Comparison of ENCODE assay signal across 8 mouse cellular contexts in the genomic region with DNA sequence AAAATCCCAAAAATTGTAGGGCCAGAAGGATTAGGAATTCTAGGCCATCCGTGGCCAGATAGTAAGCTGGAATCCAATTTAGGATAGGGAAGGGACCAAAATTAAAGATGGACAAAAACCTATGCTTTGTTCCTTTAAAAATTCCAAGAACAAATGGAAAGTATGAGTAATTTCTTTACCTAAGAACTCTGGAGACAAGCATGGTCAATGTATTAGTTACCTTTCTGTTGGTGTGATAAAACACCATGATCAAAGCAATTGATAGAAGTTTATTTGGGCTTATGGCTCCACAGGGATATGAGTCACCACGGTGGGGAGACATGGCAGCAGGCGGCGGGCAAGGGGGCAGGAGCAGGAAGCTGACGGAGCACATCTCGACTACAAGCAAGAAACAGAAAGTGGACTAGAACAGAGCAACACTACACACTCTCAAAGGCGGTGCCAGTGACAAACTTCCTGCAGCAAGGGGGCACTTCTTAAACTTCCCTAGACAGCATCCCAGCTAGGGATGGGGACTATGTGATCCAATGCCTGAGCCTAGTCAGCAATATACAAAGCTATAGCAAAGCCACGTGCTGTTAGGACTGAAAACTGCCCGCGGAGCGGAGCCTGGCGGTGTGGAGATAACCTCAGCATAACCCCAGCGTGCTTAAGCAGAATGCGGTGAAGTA. TPM values are rescaled to one million over a fixed set of nuclear protein-coding genes. Genes with fewer than 3 reads are reported as not detected.
DNase-seq lines count a peak whose midpoint lies in the region; ATAC-seq and TF ChIP-seq lines count a peak whose summit lies in the region.

No protein-coding gene starts in this region.

- H3K27ac ChIP-seq in ES-E14 (ENCODE audit: insufficient read depth, low read depth, low read length, poor library complexity, severe bottlenecking), result no peak overlapping the region
- no peak overlapping the region for H3K27ac ChIP-seq in heart, embryonic 14.5 days (replicated peaks in 1 of 2; ENCODE audit: control insufficient read depth in 1 of 2, insufficient read depth in 1 of 2, low read depth in 2 of 2, low read length in 2 of 2)
- no peak overlapping the region for H3K27ac ChIP-seq in forebrain, embryonic 11.5 days (ENCODE audit: low read depth, low read length)

- DNase-seq in B cell, adult 2 months, result peak; percentile 70 to 71
- DNase-seq in ES-E14 (ENCODE audit: low read depth, low spot score), result no peak
- peak; percentile 49 to 51 for DNase-seq in lung, postnatal 4 days
- no peak for DNase-seq in retina, embryonic 14.5 days (ENCODE audit: low spot score)
- no peak for DNase-seq in forebrain, embryonic 11.5 days (ENCODE audit: low spot score)
- no peak for DNase-seq in urinary bladder, postnatal 14 days (ENCODE audit: low spot score)
- DNase-seq in left cerebral cortex, adult 11 months (ENCODE audit: low spot score), result no peak

- 35% methylated on average over 14 of the region's 14 CpGs for WGBS in heart, embryonic 14.5 days
- 83% methylated on average over 14 of the region's 14 CpGs for WGBS in forebrain, embryonic 11.5 days

- H3K4me1 ChIP-seq in ES-E14 (ENCODE audit: control insufficient read depth in 2 of 2, insufficient read depth in 2 of 2, low read length in 2 of 2, poor library complexity in 1 of 2), result no peaks in the 10 kb centered on the region
- H3K4me1 ChIP-seq in heart, embryonic 14.5 days (ENCODE audit: control insufficient read depth in 2 of 2, insufficient read depth in 2 of 2, low read length in 2 of 2), result peaks cover 12 to 20% of the 10 kb centered on the region in 2 experiments
- H3K4me1 ChIP-seq in forebrain, embryonic 11.5 days (replicated peaks; ENCODE audit: control insufficient read depth, insufficient read depth, low read length), result no peaks in the 10 kb centered on the region

- no peaks in the 10 kb centered on the region for H3K36me3 ChIP-seq in ES-E14 (ENCODE audit: control insufficient read depth, insufficient read depth, low read length, poor library complexity, severe bottlenecking)
- no peaks in the 10 kb centered on the region for H3K36me3 ChIP-seq in heart, embryonic 14.5 days (ENCODE audit: control insufficient read depth, insufficient read depth, low read length)
- no peaks in the 10 kb centered on the region for H3K36me3 ChIP-seq in forebrain, embryonic 11.5 days (ENCODE audit: control insufficient read depth, insufficient read depth, low read length)

- H3K27me3 ChIP-seq in heart, embryonic 14.5 days (ENCODE audit: control insufficient read depth, insufficient read depth, low read length), result no peaks in the 10 kb centered on the region
- no peaks in the 10 kb centered on the region; the same call in 1 of the 2 replicates for H3K27me3 ChIP-seq in forebrain, embryonic 11.5 days (ENCODE audit: control insufficient read depth, insufficient read depth, low read length)

- H3K9ac ChIP-seq in ES-E14 (ENCODE audit: insufficient read depth, low read depth, low read length, poor library complexity, severe bottlenecking), result 0 out of 2 replicates have a peak overlapping the region, but pooled peaks have one; percentile 33
- H3K9ac ChIP-seq in heart, embryonic 14.5 days (ENCODE audit: low read length), result peak overlapping the region; percentile 48; the same call in 1 of the 2 replicates
- no peak overlapping the region for H3K9ac ChIP-seq in forebrain, embryonic 11.5 days (ENCODE audit: low read length)

- in situ Hi-C loops in ES-E14 (cut with MboI; ENCODE audit: low sequenced_read_pairs in 2 of 2, unreplicated experiment in 2 of 2), result no loop called here

- peak overlapping the region; percentile 61 for H3K4me2 ChIP-seq in heart, embryonic 14.5 days (ENCODE audit: low read length)
- H3K4me2 ChIP-seq in forebrain, embryonic 11.5 days (ENCODE audit: low read depth, low read length, severe bottlenecking), result no peak overlapping the region

- ATAC-seq in heart, embryonic 14.5 days (ENCODE audit: insufficient number of reproducible peaks, insufficient read depth, low FRiP score, low read depth), result 0 out of 2 replicates have a peak, but pooled peaks have one; percentile 43
- ATAC-seq in forebrain, embryonic 11.5 days (replicated peaks; ENCODE audit: low FRiP score), result no peak

- peak overlapping the region; percentile 18 to 33; a peak in 2 of 4 replicates for H3K4me3 ChIP-seq in ES-E14 (ENCODE audit: insufficient read depth in 1 of 2, low read depth in 1 of 2, low read length in 2 of 2, poor library complexity in 1 of 2, severe bottlenecking in 1 of 2)
- H3K4me3 ChIP-seq in heart, embryonic 14.5 days (ENCODE audit: control insufficient read depth in 1 of 2, insufficient read depth in 1 of 2, low read depth in 1 of 2, low read length in 2 of 2), result peak overlapping the region; percentile 3 to 26; a peak in 3 of 4 replicates
- no peak overlapping the region for H3K4me3 ChIP-seq in forebrain, embryonic 11.5 days (ENCODE audit: low read depth, low read length)

- H3K9me3 ChIP-seq in ES-E14 (ENCODE audit: control insufficient read depth, insufficient read depth, low read depth, low read length), result no peaks in the 10 kb centered on the region
- H3K9me3 ChIP-seq in heart, embryonic 14.5 days (ENCODE audit: control insufficient read depth, low read length), result no peaks in the 10 kb centered on the region
- H3K9me3 ChIP-seq in forebrain, embryonic 11.5 days (ENCODE audit: control insufficient read depth, low read length), result no peaks in the 10 kb centered on the region

TF ChIP-seq in ES-E14, 5 proteins besides CTCF, POLR2A, EP300 and RAD21:
- TF ChIP-seq MAFK (IDR thresholded peaks at IDR 0.05; ENCODE audit: insufficient read depth, low read depth, low read length) (peak; percentile 56; the same call in 1 of the 2 replicates), CHD2 (IDR thresholded peaks at IDR 0.05; ENCODE audit: low read depth, low read length) (no peak)

RNA-seq across cellular contexts. Expression of gene Fam69a, which starts 26.2 kb away (rescaled TPM):
- 7.5 and 7.6 TPM in 2 replicates for total RNA-seq in ES-E14 (2012; rRNA removed)
- 18.4 and 19.8 TPM in 2 replicates for polyA plus RNA-seq in heart, embryonic 14.5 days (2014; fragmentation: Nextera tagmentation; extraction: Ambion mirVana)
- polyA plus RNA-seq in forebrain, embryonic 11.5 days (2014; fragmentation: Nextera tagmentation; extraction: Ambion mirVana), result 18.1 and 21.7 TPM in 2 replicates

Comparison
In these comparisons a context has a peak if more than half of its experiments do, and no peak if none do; other contexts are left out.
1. DNase-seq: peak in B cell, adult 2 months (2 of 2) and lung, postnatal 4 days (2 of 2); none in ES-E14 (single experiment), retina, embryonic 14.5 days (single experiment), forebrain, embryonic 11.5 days (single experiment), urinary bladder, postnatal 14 days (single experiment) and left cerebral cortex, adult 11 months (single experiment).